Mouse (Mus musculus) mouse embryonic stem cell (cell line): ENCODE results near the gene Lrg1.

Source experiments
- in situ Hi-C, 2 experiments: fragments of 300-500 bp; cut with MboI; formaldehyde crosslinking; loops; 1 replicate in 1 of 2; 3 replicates in 1 of 2; pipeline ENCODE4 v1.14.3; 2019 to 2020; ENCODE audit warnings: low sequenced_read_pairs in 2 of 2, low pct_unique_long_range_greater_than_20kb in 1 of 2, mixed read lengths in 1 of 2; ENCODE audit not compliant: unreplicated experiment in 1 of 2

Lrg1 gene

DNA sequence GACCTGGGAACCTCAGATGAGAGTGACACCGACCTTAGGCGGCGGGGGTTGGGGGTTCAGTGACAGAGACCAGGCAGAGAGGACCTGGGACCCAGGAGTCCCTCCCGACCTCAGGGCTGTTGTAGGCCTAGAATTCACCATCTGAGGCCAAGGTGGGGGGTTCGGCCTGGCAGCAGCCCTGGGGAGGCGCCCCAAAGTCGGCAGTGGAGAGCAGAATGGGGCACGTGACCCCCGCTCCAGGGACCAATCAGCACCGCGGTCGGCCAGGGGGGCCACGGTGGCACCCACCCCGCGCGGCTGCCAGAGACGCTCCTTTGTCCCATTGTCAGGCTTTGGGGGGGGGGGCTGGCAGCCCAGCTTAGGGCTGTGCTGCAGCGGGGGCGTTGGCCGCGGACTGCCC, 17.6 kb upstream of the Lrg1 start:
- in situ Hi-C loops: no loop called here

DNA sequence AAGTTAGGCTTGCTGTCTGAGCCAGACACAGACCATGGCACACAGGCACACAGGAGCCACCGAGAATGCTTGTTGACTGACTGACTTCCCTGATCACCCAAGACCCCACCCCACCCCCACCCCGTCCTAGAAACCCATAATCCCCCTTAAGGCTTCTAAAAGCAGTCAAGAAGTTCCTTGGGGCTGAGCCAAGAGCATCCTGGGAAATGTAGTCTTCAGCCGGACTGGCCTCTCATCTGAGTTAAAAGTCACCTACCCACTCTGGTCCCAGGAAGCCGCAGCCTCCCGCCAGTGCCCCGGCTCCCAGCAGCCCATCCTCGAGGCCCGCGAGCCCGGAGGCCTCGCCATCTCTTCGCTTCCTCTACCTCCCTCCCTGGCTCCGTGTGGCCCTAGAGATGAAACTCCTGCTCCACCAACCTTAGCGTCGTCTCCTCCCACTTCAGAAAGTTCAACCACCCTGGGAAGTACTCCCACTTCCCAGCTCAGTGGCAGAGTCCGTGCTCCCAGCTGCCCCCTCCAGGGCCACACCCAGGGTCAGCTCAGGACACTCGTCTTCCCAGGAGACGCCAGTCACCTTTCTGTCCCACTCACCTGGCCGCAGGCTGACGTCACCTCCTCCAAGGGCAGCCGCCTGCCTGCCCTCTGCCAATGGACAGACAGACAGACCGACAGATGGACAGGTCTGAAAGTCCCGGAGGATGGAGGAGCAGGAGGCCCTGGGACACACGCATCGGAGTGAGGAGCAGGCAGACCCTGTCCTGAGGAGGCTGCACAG, 16.2 kb upstream of the Lrg1 start:
- in situ Hi-C loops: no loop called here

DNA sequence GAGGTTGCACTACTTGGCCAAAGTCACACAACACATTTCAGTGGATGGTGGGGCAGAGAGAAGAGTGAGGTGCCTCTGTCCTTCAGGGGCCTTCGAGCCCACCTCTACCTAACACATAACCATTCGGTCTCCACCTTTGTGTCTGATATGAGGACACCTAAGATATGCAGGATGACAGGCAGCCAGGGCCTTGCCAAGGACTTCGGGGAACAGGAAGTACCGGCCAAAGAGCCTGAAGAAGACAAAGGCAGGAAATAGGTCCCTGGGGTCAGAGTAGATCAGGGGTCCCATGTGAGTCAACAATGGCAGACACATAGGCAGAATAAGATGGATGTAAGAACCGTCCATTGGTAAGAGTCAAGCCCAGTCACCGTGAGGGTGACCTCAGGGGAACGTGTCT, 14.8 kb upstream of the Lrg1 start:
- in situ Hi-C loops: no loop called here

DNA sequence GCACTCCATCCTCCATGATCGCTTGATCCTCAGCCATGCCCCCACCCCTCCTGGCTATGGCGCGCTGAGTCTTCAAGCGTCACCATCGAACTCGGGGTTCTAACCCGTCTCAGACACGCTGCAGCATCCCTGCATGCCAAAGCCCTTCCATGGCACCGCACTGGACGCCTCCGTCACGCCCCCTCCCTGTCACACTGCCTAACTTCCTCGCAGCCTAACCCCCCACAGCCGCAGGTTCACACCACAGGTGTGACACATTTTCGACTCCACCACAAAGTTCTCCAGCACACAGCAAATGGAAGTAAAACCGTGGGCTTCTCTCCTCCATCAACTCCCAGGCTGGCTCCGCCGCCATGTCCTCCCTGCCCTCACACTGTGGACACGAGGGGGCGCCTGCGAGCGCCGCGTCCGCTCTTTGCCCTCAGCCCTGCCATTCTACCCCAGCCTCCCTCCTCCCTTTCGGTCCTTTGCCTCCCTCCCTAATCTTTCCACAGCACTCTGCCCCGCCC, 12.7 kb upstream of the Lrg1 start:
- in situ Hi-C loops: no loop called here

DNA sequence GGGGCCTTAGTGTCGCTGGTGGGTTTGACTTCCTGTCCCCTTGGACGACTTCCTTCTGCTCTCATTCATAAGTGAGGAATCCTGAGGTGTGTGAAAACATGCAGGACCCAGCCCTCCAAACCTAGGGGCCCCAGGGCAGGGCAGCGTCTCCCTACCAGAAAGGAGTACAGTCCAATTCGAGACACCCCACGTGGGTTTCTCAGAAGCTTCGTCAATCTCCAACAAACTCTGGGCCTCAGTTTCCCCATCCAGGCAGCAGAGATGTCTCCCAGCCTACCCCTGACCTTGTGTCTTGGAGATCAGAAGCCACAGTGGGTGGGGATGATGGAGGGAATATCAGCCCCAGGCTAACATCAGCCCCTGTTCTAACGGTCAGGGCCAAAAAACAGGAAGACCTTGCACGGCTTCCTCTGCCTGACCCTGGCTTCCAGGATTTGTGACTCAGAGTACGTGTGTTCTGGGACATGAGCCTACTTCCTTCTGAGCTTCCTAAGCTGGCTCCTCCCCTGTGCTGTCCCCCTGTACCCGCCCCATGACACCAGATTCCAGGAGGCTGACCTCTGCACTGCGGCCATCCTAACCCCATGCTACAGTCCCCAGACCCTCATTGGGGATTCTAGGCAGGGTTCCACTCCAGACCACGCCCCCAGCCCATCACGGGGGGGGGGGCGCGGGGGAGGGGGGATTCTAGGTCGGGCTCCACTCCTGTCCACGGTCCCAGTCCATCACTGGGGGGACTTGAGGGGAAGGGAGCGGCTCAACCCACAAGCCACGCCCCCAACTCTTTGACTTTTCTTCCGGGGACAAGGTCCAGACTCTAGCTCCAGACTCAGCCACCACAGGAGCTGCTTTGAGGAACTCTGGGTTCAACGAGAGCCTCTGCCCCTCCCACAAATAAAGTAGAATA, 11.9 kb upstream of the Lrg1 start:
- in situ Hi-C loops: no loop called here

DNA sequence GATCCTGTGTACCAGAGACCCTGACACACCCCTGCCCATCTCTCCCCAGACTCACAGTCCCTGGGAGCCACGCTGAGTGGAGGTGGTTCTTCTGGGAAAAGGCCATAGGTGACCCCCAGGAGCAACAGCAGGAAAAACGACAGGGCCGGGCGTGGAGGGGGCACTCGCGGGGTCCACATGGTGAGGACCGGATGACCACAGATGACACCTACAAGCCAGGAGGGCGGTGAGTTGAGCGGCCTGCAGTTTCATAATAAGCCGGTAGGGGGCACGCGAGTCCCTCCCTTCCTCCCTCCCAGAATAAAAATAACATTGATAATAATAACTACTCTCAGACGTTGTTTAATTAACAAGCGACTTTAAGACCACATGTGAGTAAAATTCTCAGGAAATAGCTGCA, 10.9 kb upstream of the Lrg1 start:
- in situ Hi-C loops: no loop called here

DNA sequence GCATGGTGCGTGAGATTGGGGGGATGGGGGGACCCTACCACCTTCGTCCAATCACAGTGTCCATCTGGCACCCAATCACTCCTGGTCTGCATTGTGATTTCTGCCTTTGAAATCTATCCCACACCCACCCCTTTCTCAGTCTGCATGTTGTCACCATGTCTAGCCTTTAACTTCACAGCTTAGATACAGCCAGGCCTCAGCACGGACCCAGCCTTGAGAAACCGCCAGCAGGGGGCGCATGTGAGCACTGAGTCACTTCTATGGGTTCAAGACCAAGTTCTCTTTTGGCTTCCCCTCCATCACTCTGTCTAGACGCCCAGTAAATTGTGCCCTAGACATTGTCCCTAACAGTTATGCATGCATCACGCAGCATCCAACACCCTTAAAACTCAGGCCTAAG, 10.0 kb upstream of the Lrg1 start:
- in situ Hi-C loops: no loop called here

DNA sequence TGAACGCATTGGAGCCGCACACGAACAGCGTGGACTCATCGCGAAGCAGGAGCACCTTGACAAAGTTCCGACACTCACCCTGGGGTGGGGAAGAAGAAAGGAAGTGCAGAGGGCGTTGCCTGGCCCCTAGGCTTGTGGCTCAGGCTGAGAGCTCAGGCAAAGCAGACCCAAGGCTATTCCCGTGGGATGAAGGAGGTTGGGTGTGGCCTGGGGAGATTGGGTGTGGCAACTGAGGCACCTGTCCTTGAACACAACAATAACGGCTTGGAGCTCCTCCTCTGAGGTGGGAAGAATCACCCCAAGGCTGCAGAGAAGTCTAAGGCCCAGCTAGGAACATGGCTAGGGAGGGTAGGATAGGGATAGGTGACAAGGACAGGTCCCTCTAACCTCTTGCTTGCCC, 9.3 kb upstream of the Lrg1 start:
- in situ Hi-C loops: no loop called here

DNA sequence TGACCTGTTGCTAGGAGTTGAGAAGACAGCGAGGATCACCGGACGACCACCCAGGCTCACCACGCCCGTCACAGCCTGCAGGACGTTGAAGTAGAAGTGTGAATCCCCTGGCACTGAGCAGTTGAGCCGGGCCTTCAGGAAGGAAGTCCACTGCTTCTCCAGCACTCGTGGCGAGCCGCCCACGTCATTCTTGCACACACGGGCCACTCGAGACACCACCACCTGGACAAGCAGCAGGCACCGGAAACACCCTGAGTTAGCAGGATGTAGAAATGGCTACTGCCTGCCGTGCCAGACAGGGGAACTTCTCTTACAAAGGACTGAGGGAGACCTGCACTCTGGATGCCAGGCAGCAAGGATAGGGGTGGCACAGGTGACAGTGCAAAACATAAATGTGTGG, 6.4 kb upstream of the Lrg1 start:
- in situ Hi-C loops: no loop called here

DNA sequence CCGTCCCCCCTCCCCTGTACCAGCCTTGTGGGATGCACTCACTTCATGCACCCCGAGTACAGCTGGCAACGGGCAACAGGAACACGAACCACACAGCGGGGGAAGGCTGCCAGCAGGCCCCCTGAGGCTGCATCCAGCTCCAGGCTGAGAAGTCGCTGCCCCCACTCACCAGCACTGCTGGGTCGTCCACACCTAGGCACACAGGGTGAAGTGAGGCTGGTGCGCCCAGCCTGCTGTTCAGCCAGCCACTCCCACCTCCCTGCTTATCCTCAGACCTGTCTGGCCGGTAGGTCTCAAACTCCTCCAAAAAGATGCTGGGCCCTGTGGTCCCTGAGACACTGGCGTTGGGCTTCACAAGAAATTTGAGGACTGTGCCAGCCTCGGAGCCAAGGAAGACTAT, 4.4 kb upstream of the Lrg1 start:
- in situ Hi-C loops: no loop called here

DNA sequence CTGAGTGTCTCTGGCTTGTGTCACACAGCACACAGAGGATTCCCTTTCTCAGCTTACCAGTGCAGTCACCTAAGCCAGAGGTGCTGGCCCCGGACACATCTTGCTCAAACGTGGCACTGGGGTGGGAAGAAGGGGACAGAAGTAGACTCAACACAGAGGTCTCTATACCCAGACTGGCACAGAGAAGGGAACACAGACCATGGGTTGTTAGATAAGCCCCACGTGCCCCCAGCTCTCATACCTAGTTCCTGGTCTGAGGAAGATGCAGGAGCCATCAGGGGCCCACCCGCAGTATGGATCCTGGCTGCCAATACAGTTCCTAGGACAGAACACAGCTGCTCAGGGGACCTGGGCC, 3.5 kb upstream of the Lrg1 start:
- in situ Hi-C loops: no loop called here

DNA sequence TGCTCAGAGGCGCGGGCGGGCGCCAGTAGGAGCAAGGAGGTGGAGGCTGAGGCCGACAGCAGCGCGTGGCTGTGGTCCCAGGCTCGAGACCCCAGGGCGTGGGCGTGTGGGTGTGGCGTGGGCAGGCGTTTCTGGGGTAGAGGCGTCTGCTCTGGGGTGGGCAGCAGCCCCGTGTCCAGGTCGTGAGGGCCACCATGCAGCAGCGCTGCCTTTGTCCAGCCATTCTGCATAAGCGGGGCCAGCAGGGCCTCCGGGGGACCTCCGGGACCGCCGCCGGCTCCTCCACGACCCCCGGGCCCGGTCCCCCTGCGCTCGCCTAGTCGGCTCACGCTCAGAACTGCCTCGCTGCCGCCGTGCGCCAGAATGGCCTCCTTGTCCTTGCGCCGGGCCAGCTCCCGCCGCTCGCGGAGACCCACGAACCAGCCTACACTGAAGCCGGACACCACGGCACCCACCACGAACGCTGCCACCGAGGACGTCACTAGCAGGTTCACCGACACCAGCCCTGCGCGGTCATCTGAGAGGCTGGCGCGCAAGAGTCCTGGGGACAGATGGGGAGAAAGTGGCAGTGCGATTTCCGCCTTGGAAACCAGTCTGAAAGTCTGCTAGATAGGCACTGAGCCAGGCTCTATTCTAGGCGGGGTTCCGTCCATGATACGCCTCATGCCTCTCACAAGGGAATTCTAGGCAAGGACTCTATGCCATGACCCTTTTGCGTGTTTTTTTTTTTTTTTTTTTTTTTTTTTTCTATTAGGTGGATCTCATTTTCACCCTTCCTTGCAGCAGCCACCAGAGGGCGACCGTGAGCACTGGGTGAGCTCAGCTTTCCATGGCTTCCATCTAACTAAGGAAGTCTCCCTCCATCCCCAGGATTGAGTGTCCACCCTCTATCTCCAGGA, 2.8 kb upstream of the Lrg1 start:
- in situ Hi-C loops: no loop called here

DNA sequence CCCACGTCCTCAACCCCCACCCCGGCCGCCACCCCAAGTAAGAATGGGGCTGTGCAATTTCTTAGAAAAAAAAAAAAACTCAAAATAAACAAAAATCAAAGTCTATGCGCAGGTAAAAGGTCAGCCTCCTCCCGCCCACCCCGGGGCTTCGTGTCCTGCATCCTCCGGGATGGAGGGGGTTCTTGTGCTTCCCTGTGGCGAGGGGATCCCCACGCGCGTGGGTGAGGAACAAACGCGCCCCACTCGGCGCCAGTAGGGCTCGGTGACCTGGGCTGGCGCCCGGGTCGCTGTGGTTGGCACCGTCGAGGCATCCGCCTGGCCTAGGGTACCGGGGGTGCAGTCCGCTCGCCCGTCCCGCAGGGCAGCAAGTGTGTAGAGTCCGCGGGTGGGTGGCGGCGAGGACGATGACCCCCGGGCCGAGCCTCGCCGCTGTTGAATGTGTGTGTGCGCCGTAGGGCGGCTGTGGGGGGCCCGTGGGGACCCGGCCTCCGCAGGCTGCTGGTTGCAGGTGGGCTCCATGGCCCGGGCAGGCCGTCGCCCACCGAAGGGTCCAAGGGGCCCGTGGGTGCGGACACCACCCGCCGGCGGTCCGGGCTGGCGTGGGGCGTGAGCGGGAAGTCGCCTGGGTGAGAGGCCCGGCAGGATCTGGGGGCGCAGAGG, 2.0 kb upstream of the Lrg1 start:
- in situ Hi-C loops: no loop called here

DNA sequence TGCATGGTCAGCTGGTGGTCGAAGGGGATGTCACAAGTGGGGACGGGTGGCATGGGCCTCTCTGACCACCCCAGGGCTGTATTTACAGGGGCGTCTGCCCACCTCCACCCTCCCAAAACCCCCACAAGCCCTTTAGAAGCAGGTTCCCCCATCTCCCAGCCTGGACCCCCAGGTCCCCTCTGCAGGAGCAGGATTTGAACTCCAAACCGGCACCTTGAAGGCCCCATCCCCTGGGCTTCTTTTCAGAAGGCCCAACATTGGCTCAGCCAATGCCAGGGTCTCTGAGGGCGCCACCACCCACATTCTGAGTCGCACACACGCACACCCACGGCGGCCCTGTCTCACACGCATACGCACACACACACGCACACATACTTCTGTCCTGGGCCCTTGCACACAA, 1.4 kb upstream of the Lrg1 start:
- in situ Hi-C loops: no loop called here

DNA sequence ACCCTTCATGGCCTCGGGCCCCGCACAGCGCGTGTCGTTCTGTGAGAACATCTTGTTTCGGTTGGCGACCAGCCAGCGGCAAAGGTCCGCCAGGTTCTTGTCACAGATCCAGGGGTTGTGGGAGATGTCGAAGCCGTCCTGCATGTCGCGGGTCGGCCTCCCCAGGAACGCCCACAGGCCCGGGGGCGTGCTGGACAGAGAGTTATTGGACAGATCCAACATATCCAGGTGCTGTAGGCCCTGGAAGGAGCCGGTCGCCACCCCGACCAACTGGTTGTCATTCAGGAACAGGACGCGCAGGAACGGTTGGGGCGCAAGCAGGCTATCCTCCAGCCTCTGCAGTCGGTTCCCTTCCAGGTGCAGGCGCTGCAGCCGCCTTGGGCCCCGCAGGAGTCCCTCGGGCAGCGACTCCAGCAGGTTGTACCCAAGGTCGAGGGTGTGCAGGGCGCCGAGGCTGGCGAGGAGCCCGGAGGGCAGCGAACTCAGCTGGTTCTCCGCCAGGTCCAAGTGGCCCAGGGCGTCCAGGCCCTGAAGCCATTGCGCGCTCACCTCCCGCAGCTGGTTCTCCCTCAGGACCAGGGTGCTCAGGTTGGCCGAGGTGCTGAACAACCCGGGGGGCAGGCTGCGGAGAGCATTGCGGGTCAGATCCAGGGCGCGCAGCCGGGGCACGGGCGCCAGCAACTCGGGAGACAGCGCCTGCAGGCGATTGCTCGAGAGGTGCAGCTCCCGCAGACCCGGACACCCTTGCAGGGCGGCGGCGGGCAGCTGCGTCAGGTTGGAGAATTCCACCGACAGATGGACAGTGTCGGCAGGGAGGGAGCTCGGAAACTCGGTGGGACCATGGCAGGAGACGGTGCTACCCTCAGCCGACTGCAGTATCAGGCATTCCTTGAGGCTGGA, 1.6 kb downstream of the Lrg1 start:
- in situ Hi-C loops: no loop called here

DNA sequence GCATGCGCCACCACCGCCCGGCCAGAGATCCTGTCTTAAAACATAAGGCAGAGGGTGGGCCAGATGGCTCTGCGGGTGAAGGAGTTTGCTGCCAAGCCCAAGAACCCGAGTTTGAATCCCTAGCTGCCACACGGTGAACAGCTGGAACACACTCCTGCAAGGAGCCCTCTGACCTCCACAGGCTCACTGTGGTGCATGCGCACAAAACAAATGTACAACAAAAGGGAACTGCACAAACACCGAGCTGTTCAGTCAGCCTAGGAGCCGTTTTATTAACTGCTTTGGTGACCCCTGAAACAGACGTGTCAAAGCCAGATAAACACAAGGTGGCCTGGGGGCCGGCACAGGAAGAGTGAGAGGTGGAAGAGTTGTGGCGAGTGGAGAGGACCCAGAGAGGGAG, 2.4 kb downstream of the Lrg1 start:
- in situ Hi-C loops: no loop called here

DNA sequence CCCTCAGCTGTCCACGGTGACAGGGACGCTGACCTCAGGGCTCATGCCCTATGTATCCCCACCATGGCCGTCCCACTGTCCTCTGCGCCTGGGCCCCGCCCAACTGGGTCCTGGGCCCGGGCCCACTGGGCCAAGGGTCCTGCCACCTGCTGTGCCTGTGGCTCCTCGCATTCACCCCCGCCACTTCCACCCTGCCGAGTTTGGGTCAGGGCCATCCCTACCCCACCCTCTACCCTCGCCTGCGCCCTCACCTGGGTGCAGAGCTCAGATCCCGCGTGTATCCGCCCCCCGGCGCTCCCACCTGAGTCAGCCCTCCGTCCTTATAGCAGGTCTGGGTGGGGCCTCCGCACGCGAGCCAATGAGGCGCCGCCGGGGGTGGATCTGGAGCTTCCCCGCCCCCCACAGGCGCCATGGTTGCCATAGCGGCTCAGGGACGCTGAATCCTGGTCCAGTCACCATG, 4.5 kb downstream of the Lrg1 start, which contains the start of gene Plin5:
Plin5 (minus strand) TSS at position 346 of the 460 bp plus-strand sequence.
- in situ Hi-C loops: no loop called here
